Mouse (Mus musculus) lung, embryonic 15.5 days (tissue): ENCODE measurements at regions not wholly inside any gene's neighbourhood (a gene's known extent, or its start where the extent isn't known, plus 50 kb on each side); places are given as distances from the start of the nearest gene placed in this dataset.
A peak's percentile ranks its signal among the peaks of the same experiment; 100 is the strongest.

ENCODE experiments used
- ATAC-seq: fragments of 200-750 bp; cut with Nextera tagmentation; 2 replicates; pipeline ENCODE4 v1.8.0; 2017; ENCODE audit warnings: moderate number of reproducible peaks, borderline replicate concordance; ENCODE audit not compliant: low FRiP score, low TSS enrichment; ENCODE audit errors: extremely low read depth
- H3K27ac ChIP-seq: fragments of 300-500 bp; sonication (generic); 2 replicates; pipeline ENCODE4 v1.5.1; 2015; ENCODE audit warnings: moderate library complexity, mild to moderate bottlenecking, inconsistent platforms
- H3K27me3 ChIP-seq: fragments of 300-500 bp; sonication (generic); 2 replicates; pipeline ENCODE4 v1.6.1; 2015; ENCODE audit warnings: inconsistent platforms
- H3K36me3 ChIP-seq: fragments of 300-500 bp; sonication (generic); 2 replicates; pipeline ENCODE4 v1.6.1; 2015; ENCODE audit warnings: inconsistent platforms
- H3K4me1 ChIP-seq: fragments of 300-500 bp; sonication (generic); 2 replicates; pipeline ENCODE4 v1.6.1; 2015; ENCODE audit warnings: inconsistent platforms
- H3K4me2 ChIP-seq: fragments of 300-500 bp; sonication (generic); 2 replicates; pipeline ENCODE4 v1.6.1; 2015; ENCODE audit warnings: inconsistent platforms, mild to moderate bottlenecking, moderate library complexity
- H3K4me3 ChIP-seq: fragments of 300-500 bp; sonication (generic); 2 replicates; pipeline ENCODE4 v1.5.1; 2015; ENCODE audit warnings: mild to moderate bottlenecking, inconsistent platforms
- H3K9ac ChIP-seq: fragments of 300-500 bp; sonication (generic); 2 replicates; pipeline ENCODE4 v1.6.1; 2015; ENCODE audit warnings: inconsistent platforms
- H3K9me3 ChIP-seq: fragments of 300-500 bp; sonication (generic); 2 replicates; pipeline ENCODE4 v1.6.1; 2016; ENCODE audit warnings: inconsistent platforms
- WGBS: fragments of 180-500 bp; shearing (Covaris S2); methylation state at CpG from one replicate; pipeline ENCODE4 v1.1.7; 2015; 5-methylcytosine and 5-hydroxymethylcytosine counted together

- Histone ChIP-seq H3K27ac (no peak overlapping the region), H3K36me3 (no peaks in the 10 kb centered on the region), H3K4me1 (peaks cover 10% of the 10 kb centered on the region), H3K9ac (no peak overlapping the region), H3K4me3 (no peak overlapping the region), H3K27me3 (no peaks in the 10 kb centered on the region), H3K4me2 (0 out of 2 replicates have a peak overlapping the region, but pooled peaks have one; percentile 59), H3K9me3 (no peaks in the 10 kb centered on the region)
- WGBS, result 37% methylated on average over 4 of the region's 4 CpGs
- no peak for ATAC-seq
Measured at GRCm38 (mm10) chr12:27083645-27084550, 258.5 kb downstream of the Sox11 start.

GRCm38 (mm10) chr12:27083089-27083488, 259.3 kb downstream of the Sox11 start:
- no peak overlapping the region for H3K9ac ChIP-seq
- 3% methylated on average over 8 of the region's 8 CpGs for WGBS

GRCm38 (mm10) chr12:27082624-27083023, 259.8 kb downstream of the Sox11 start:
- WGBS, result 5% methylated on average over 8 of the region's 8 CpGs
- H3K9ac ChIP-seq, result no peak overlapping the region

More at GRCm38 (mm10) chr12:27083089-27083488, 259.3 kb downstream of the Sox11 start:
- peak; percentile 57; the same call in 1 of the 2 replicates for ATAC-seq
- Histone ChIP-seq H3K27me3 (no peaks in the 10 kb centered on the region), H3K4me3 (peak overlapping the region; percentile 23), H3K4me2 (peak overlapping the region; percentile 59), H3K36me3 (no peaks in the 10 kb centered on the region), H3K9me3 (no peaks in the 10 kb centered on the region), H3K27ac (no peak overlapping the region), H3K4me1 (peaks cover 10% of the 10 kb centered on the region)

GRCm38 (mm10) chr12:27076107-27076738, 266.2 kb downstream of the Sox11 start:
- Histone ChIP-seq H3K4me2 (no peak overlapping the region), H3K9me3 (no peaks in the 10 kb centered on the region), H3K4me1 (no peaks in the 10 kb centered on the region), H3K27me3 (no peaks in the 10 kb centered on the region), H3K27ac (no peak overlapping the region), H3K36me3 (no peaks in the 10 kb centered on the region), H3K9ac (no peak overlapping the region), H3K4me3 (no peak overlapping the region)
- WGBS, result 71% methylated on average over 6 of the region's 6 CpGs
- no peak for ATAC-seq

More at GRCm38 (mm10) chr12:27082624-27083023, 259.8 kb downstream of the Sox11 start:
- Histone ChIP-seq H3K4me1 (peaks cover 10% of the 10 kb centered on the region), H3K4me3 (peak overlapping the region; percentile 23), H3K27me3 (no peaks in the 10 kb centered on the region), H3K27ac (no peak overlapping the region), H3K36me3 (no peaks in the 10 kb centered on the region), H3K4me2 (peak overlapping the region; percentile 59), H3K9me3 (no peaks in the 10 kb centered on the region)
- peak; percentile 69; the same call in 1 of the 2 replicates for ATAC-seq

GRCm38 (mm10) chr12:27065011-27065517, 277.3 kb downstream of the Sox11 start:
- no peak overlapping the region for H3K4me3 ChIP-seq
- 48% methylated on average over 9 of the region's 9 CpGs for WGBS
- no peak overlapping the region for H3K27ac ChIP-seq
- H3K36me3 ChIP-seq, result no peaks in the 10 kb centered on the region
- no peak for ATAC-seq
- H3K4me1 ChIP-seq, result peaks cover 23% of the 10 kb centered on the region
- no peaks in the 10 kb centered on the region for H3K9me3 ChIP-seq
- H3K27me3 ChIP-seq, result no peaks in the 10 kb centered on the region
- no peak overlapping the region for H3K4me2 ChIP-seq
- H3K9ac ChIP-seq, result no peak overlapping the region

GRCm38 (mm10) chr12:27063518-27063917, 278.9 kb downstream of the Sox11 start:
- no peak for ATAC-seq
- Histone ChIP-seq H3K36me3 (no peaks in the 10 kb centered on the region), H3K4me1 (peaks cover 23% of the 10 kb centered on the region), H3K9ac (no peak overlapping the region), H3K9me3 (no peaks in the 10 kb centered on the region), H3K27me3 (no peaks in the 10 kb centered on the region), H3K4me2 (no peak overlapping the region), H3K27ac (no peak overlapping the region), H3K4me3 (no peak overlapping the region)
- 91% methylated on average over 4 of the region's 4 CpGs for WGBS

- no peak for ATAC-seq
- Histone ChIP-seq H3K4me1 (peaks cover 23% of the 10 kb centered on the region), H3K9ac (no peak overlapping the region; the same call in 1 of the 2 replicates), H3K36me3 (no peaks in the 10 kb centered on the region), H3K4me2 (peak overlapping the region; percentile 59), H3K27ac (no peak overlapping the region), H3K4me3 (peak overlapping the region; percentile 31; the same call in 1 of the 2 replicates), H3K27me3 (no peaks in the 10 kb centered on the region), H3K9me3 (no peaks in the 10 kb centered on the region)
- WGBS, result 52% methylated on average over 6 of the region's 6 CpGs
Measured at GRCm38 (mm10) chr12:27062511-27063264, 279.7 kb downstream of the Sox11 start.

GRCm38 (mm10) chr12:27062061-27062461, 280.3 kb downstream of the Sox11 start:
- peaks cover 23% of the 10 kb centered on the region for H3K4me1 ChIP-seq
- peak overlapping the region; percentile 31 for H3K4me3 ChIP-seq
- no peaks in the 10 kb centered on the region for H3K9me3 ChIP-seq
- WGBS, result 2% methylated on average over 10 of the region's 10 CpGs
- H3K4me2 ChIP-seq, result peak overlapping the region; percentile 59
- H3K9ac ChIP-seq, result no peak overlapping the region; the same call in 1 of the 2 replicates
- H3K27me3 ChIP-seq, result no peaks in the 10 kb centered on the region
- H3K36me3 ChIP-seq, result no peaks in the 10 kb centered on the region
- no peak overlapping the region for H3K27ac ChIP-seq
- ATAC-seq, result peak; percentile 68; the same call in 1 of the 2 replicates

- WGBS, result 19% methylated on average over 17 of the region's 17 CpGs
- ATAC-seq, result 0 out of 2 replicates have a peak, but pooled peaks have one; percentile 55
- H3K9ac ChIP-seq, result no peak overlapping the region
- H3K27me3 ChIP-seq, result no peaks in the 10 kb centered on the region
- H3K4me2 ChIP-seq, result peak overlapping the region; percentile 59
- no peaks in the 10 kb centered on the region for H3K36me3 ChIP-seq
- peak overlapping the region; percentile 31; the same call in 1 of the 2 replicates for H3K4me3 ChIP-seq
- H3K27ac ChIP-seq, result no peak overlapping the region
- H3K4me1 ChIP-seq, result peaks cover 23% of the 10 kb centered on the region
- H3K9me3 ChIP-seq, result no peaks in the 10 kb centered on the region
Measured at GRCm38 (mm10) chr12:27060899-27061762, 281.2 kb downstream of the Sox11 start.

GRCm38 (mm10) chr12:27059885-27060284, 282.5 kb downstream of the Sox11 start:
- Histone ChIP-seq H3K27ac (no peak overlapping the region), H3K36me3 (no peaks in the 10 kb centered on the region), H3K4me2 (no peak overlapping the region), H3K27me3 (no peaks in the 10 kb centered on the region), H3K4me1 (peaks cover 23% of the 10 kb centered on the region), H3K4me3 (no peak overlapping the region), H3K9me3 (no peaks in the 10 kb centered on the region), H3K9ac (no peak overlapping the region)
- ATAC-seq, result no peak
- 35% methylated on average over 4 of the region's 4 CpGs for WGBS
